Mouse (Mus musculus) megakaryocyte, embryonic 14.5 days (primary cell): Measurements from ENCODE around the gene Gtf2h1.

Experiments
- FLI1 ChIP-seq: IDR thresholded peaks from 2 replicates; pipeline ENCODE4 v1.6.1; 2012; ENCODE audit warnings: low read length, inconsistent platforms, mixed read lengths
- GATA1 ChIP-seq: IDR thresholded peaks from 3 replicates; pipeline ENCODE4 v1.6.1; 2012; ENCODE audit warnings: mixed read lengths, low read length, inconsistent platforms, borderline replicate concordance

DNA sequence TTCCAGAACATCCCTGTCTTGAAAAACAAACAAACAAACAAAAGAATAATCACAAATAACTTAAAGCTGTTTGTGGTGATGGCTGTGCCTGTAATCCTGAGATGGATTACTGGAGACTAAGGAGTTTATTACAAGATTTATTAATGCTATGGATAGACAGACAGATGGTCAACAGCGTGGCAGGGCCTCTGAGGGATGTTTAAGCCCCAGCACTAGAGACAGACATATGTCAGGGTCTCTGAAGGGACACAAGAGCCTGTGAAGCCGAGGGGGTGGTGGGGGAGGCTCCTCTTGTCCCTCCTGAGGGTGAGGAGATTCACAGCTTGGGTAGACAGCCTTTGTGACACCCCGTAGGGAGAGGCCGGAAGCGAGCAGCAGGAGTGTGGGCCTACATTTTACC lies 41.2 kb downstream of the Gtf2h1 start:
- no peak for TF ChIP-seq GATA1
- no peak for TF ChIP-seq FLI1
